Mouse (Mus musculus) Patski (cell line): ENCODE measurements around the gene Trhr2. TPM values are rescaled to one million over a fixed set of nuclear protein-coding genes. Genes with fewer than 3 reads are reported as not detected.
"Not testable (repeated sequence)": the region's sequence is repeated elsewhere in the genome, so short reads cannot be mapped to it uniquely, and the experiment has no call there.

Experiments
- ATAC-seq: fragments of 100-300 bp; one replicate; pipeline ENCODE4 v1.8.0; 2021
- CTCF ChIA-PET: fragments of 350-600 bp; sonication (Branson Sonifier 250); formaldehyde crosslinking; loops from one replicate; lab custom pipeline; 2022; ENCODE audit warnings: inconsistent platforms; lab: Charles Lee
- POLR2A ChIA-PET: fragments of 350-600 bp; sonication (Branson Sonifier 250); formaldehyde crosslinking; loops from one replicate; lab custom pipeline; 2022; ENCODE audit warnings: antibody characterized with exemption, inconsistent platforms; lab: Charles Lee
- DNase-seq: peaks from one replicate; pipeline ENCODE4 v3.0.0-alpha.2; 2011; ENCODE audit warnings: low read depth, low spot score
- H3K27me3 ChIP-seq: fragments of 371-371 bp; one replicate; pipeline ENCODE4 v1.5.1; 2021
- CTCF ChIP-seq: fragments of 100-300 bp; IDR thresholded peaks from one replicate; pipeline ENCODE4 v1.5.1; 2021
- in situ Hi-C: fragments of 300-500 bp; cut with MboI; formaldehyde crosslinking; loops from 3 replicates; pipeline ENCODE4 v1.11.1; 2018; ENCODE audit warnings: low pct_unique_long_range_greater_than_20kb, mixed read lengths
- polyA plus RNA-seq: library from polyadenylated mRNA; unstranded; gene quantifications from one replicate; pipeline ENCODE4 v1.2.3, GENCODE M21; 2021

Gene Trhr2
- polyA plus RNA-seq, 1 experiment from 2014 or later = 0.23 TPM

- ChIA-PET CTCF (interaction anchor here (1.0 to 5.8 kb wide), 8 partner anchors 12 to 59 kb away, joined by 3 to 46 read pairs (median 6); no protein-coding TSS in a partner anchor), POLR2A (interaction anchor here (1.5 kb wide), 1 partner anchor 52 kb away, joined by 3 read pairs; no protein-coding TSS in a partner anchor)
- DNase-seq (no peak), ATAC-seq (no peak)
- in situ Hi-C loops = loop anchor here (5.0 kb wide), 1 partner anchor 51 kb away; the partner anchor contains the start of gene Zfpm1
- no peak for TF ChIP-seq CTCF
- H3K27me3 ChIP-seq = no peaks in the 10 kb centered on the region
These were observed 27.0 kb downstream of the Trhr2 start for GRCm38 (mm10) chr8:122333531-122333930.

GRCm38 (mm10) chr8:122332753-122333506 is 27.6 kb downstream of the Trhr2 start:
- CTCF ChIA-PET = interaction anchor here (1.0 to 5.8 kb wide), 11 partner anchors 13 to 355 kb away, joined by 3 to 46 read pairs (median 7); no protein-coding TSS in a partner anchor
- H3K27me3 ChIP-seq = no peaks in the 10 kb centered on the region
- POLR2A ChIA-PET = interaction anchor here (0.6 to 1.5 kb wide), 4 partner anchors 43 to 370 kb away, joined by 3 to 5 read pairs (median 4); no protein-coding TSS in a partner anchor
- TF ChIP-seq CTCF = no peak
- ATAC-seq = peak; percentile 4
- DNase-seq = no peak
- in situ Hi-C loops = loop anchor here (5.0 kb wide), 1 partner anchor 51 kb away; the partner anchor contains the start of gene Zfpm1

GRCm38 (mm10) chr8:122331134-122331523 is 29.4 kb downstream of the Trhr2 start:
- ChIA-PET CTCF (interaction anchor here (1.2 to 5.8 kb wide), 7 partner anchors 38 to 353 kb away, joined by 3 to 46 read pairs (median 8); no protein-coding TSS in a partner anchor), POLR2A (interaction anchor here (0.6 to 1.1 kb wide), 4 partner anchors 20 to 374 kb away, joined by 3 to 4 read pairs (median 3); no protein-coding TSS in a partner anchor)
- no peak for ATAC-seq
- TF ChIP-seq CTCF = no peak
- DNase-seq = no peak
- in situ Hi-C loops = loop anchor here (5.0 kb wide), 1 partner anchor 49 kb away; the partner anchor contains the start of gene Zfpm1
- no peaks in the 10 kb centered on the region for H3K27me3 ChIP-seq

GRCm38 (mm10) chr8:122330446-122331133 is 30.0 kb downstream of the Trhr2 start:
- no peak for DNase-seq
- ChIA-PET POLR2A (interaction anchor here (0.6 to 1.1 kb wide), 3 partner anchors 20 to 373 kb away, joined by 3 to 4 read pairs (median 3); no protein-coding TSS in a partner anchor), CTCF (interaction anchor here (1.3 to 5.8 kb wide), 6 partner anchors 8 to 353 kb away, joined by 3 to 46 read pairs (median 6); no protein-coding TSS in a partner anchor)
- no peaks in the 10 kb centered on the region for H3K27me3 ChIP-seq
- TF ChIP-seq CTCF = no peak
- in situ Hi-C loops = loop anchor here (5.0 kb wide), 1 partner anchor 48 kb away; the partner anchor contains the start of gene Zfpm1
- ATAC-seq = no peak

- CTCF ChIA-PET = interaction anchor here (1.4 to 5.8 kb wide), 5 partner anchors 9 to 352 kb away, joined by 3 to 46 read pairs (median 8); no protein-coding TSS in a partner anchor
- H3K27me3 ChIP-seq = no peaks in the 10 kb centered on the region
- no peak for TF ChIP-seq CTCF
- POLR2A ChIA-PET = no interaction called here
- in situ Hi-C loops = loop anchor here (5.0 kb wide), 1 partner anchor 47 kb away; the partner anchor contains the start of gene Zfpm1
- DNase-seq (no peak), ATAC-seq (no peak)
These were observed 30.9 kb downstream of the Trhr2 start for GRCm38 (mm10) chr8:122329553-122330239.

- no peak for ATAC-seq
- ChIA-PET CTCF (interaction anchor here (1.4 to 5.8 kb wide), 3 partner anchors 10 to 54 kb away, joined by 3 to 46 read pairs (median 5); no protein-coding TSS in a partner anchor), POLR2A (no interaction called here)
These were observed 31.5 kb downstream of the Trhr2 start for GRCm38 (mm10) chr8:122329072-122329471.

GRCm38 (mm10) chr8:122326114-122326542 is 34.4 kb downstream of the Trhr2 start:
- DNase-seq (no peak), ATAC-seq (no peak)
- ChIA-PET POLR2A (interaction anchor here (0.7 kb wide), 1 partner anchor 86 kb away, joined by 4 read pairs; no protein-coding TSS in a partner anchor), CTCF (no interaction called here)
- in situ Hi-C loops = no loop called here
- H3K27me3 ChIP-seq = no peaks in the 10 kb centered on the region
- no peak for TF ChIP-seq CTCF

More at GRCm38 (mm10) chr8:122329072-122329471, 31.5 kb downstream of the Trhr2 start:
- no peak for DNase-seq
- in situ Hi-C loops = no loop called here
- H3K27me3 ChIP-seq = no peaks in the 10 kb centered on the region
- TF ChIP-seq CTCF = no peak

- POLR2A ChIA-PET = interaction anchor here (0.7 kb wide), 1 partner anchor 87 kb away, joined by 4 read pairs; no protein-coding TSS in a partner anchor
- TF ChIP-seq CTCF = no peak
These were observed 35.4 kb downstream of the Trhr2 start for GRCm38 (mm10) chr8:122325196-122325595.

GRCm38 (mm10) chr8:122323951-122324402 is 36.6 kb downstream of the Trhr2 start:
- CTCF ChIA-PET, DNase-seq, in situ Hi-C loops, H3K27me3 ChIP-seq, ATAC-seq: not testable (repeated sequence)
- POLR2A ChIA-PET = interaction anchor here (0.6 kb wide), 1 partner anchor 26 kb away, joined by 3 read pairs; no protein-coding TSS in a partner anchor

More at GRCm38 (mm10) chr8:122325196-122325595, 35.4 kb downstream of the Trhr2 start:
- in situ Hi-C loops = no loop called here
- CTCF ChIA-PET = no interaction called here
- ATAC-seq = no peak
- DNase-seq = no peak
- no peaks in the 10 kb centered on the region for H3K27me3 ChIP-seq
